Mouse (Mus musculus): ENCODE measurements around the gene Nos2.

The Nos2 gene

GRCm38 (mm10) chr11:78920411-78920939 lies at the start of gene Nos2:
Gene Nos2, plus strand, starts transcription at chr11:78920787.
- no peak for DNase-seq

GRCm38 (mm10) chr11:78870891-78871290 lies 49.7 kb upstream of the Nos2 start:
- DNase-seq: no peak

GRCm38 (mm10) chr11:78872782-78873181 lies 47.8 kb upstream of the Nos2 start:
- DNase-seq: no peak

GRCm38 (mm10) chr11:78879727-78880126 lies 40.9 kb upstream of the Nos2 start:
- DNase-seq: no peak

- peak; percentile 2 for DNase-seq
Observed at GRCm38 (mm10) chr11:78886693-78887092, 33.9 kb upstream of the Nos2 start.

- DNase-seq: peak; percentile 80
Observed at GRCm38 (mm10) chr11:78887102-78887971, 33.2 kb upstream of the Nos2 start.

- no peak for DNase-seq
Observed at GRCm38 (mm10) chr11:78889156-78889555, 31.4 kb upstream of the Nos2 start.

- peak; percentile 43 for DNase-seq
Observed at GRCm38 (mm10) chr11:78896357-78897123, 24.0 kb upstream of the Nos2 start.

- DNase-seq: no peak
Observed at GRCm38 (mm10) chr11:78915473-78915872, 5.1 kb upstream of the Nos2 start.

- DNase-seq: no peak
Observed at GRCm38 (mm10) chr11:78916410-78916809, 4.2 kb upstream of the Nos2 start.

GRCm38 (mm10) chr11:78919745-78920144 lies 842 bp upstream of the Nos2 start:
- no peak for DNase-seq

GRCm38 (mm10) chr11:78922678-78923407 lies 2.3 kb downstream of the Nos2 start:
- peak; percentile 58 for DNase-seq

GRCm38 (mm10) chr11:78924111-78924510 lies 3.5 kb downstream of the Nos2 start:
- no peak for DNase-seq

GRCm38 (mm10) chr11:78924916-78925315 lies 4.3 kb downstream of the Nos2 start:
- DNase-seq: peak; percentile 37

- DNase-seq: peak; percentile 70
Observed at GRCm38 (mm10) chr11:78929345-78929744, 8.8 kb downstream of the Nos2 start.

GRCm38 (mm10) chr11:78934307-78934706 lies 13.7 kb downstream of the Nos2 start:
- no peak for DNase-seq

GRCm38 (mm10) chr11:78934727-78935126 lies 14.1 kb downstream of the Nos2 start:
- no peak for DNase-seq

- DNase-seq: no peak
Observed at GRCm38 (mm10) chr11:78935178-78935577, 14.6 kb downstream of the Nos2 start.

GRCm38 (mm10) chr11:78943083-78943482 lies 22.5 kb downstream of the Nos2 start:
- DNase-seq: no peak

- peak; percentile 20 for DNase-seq
Observed at GRCm38 (mm10) chr11:78950365-78950764, 29.8 kb downstream of the Nos2 start.

GRCm38 (mm10) chr11:78952467-78952866 lies 31.9 kb downstream of the Nos2 start:
- DNase-seq: peak; percentile 61

- DNase-seq: peak; percentile 87
Observed at GRCm38 (mm10) chr11:78956260-78956659, 35.7 kb downstream of the Nos2 start.

- no peak for DNase-seq
Observed at GRCm38 (mm10) chr11:78959367-78959766, 38.8 kb downstream of the Nos2 start.
